Mouse (Mus musculus) gastrocnemius, adult 2 months (tissue): ENCODE data around the gene Greb1. TPM values are rescaled to one million over a fixed set of nuclear protein-coding genes. Genes with fewer than 3 reads are reported as not detected.

Source experiments
- DNase-seq: peaks from one replicate; pipeline ENCODE4 v3.0.0; 2022
- H3K27ac ChIP-seq: fragments of 200-600 bp; 2 replicates; pipeline ENCODE4 v1.8.1; 2022; ENCODE audit warnings: mild to moderate bottlenecking
- H3K4me3 ChIP-seq: fragments of 200-600 bp; 2 replicates; pipeline ENCODE4 v1.8.1; 2022; ENCODE audit warnings: mild to moderate bottlenecking, moderate library complexity
- CTCF ChIP-seq: fragments of 200-600 bp; IDR thresholded peaks from 2 replicates; pipeline ENCODE4 v1.8.1; 2022; ENCODE audit warnings: antibody characterized with exemption, mild to moderate bottlenecking, moderate library complexity
- intact Hi-C: fragments of 180-260 bp; cut with DNase I; formaldehyde crosslinking; loops from one replicate; pipeline ENCODE4 v1.15.1; 2025
- total RNA-seq, 2 experiments: library from RNA; stranded (reverse); gene quantifications; 2 replicates each; pipeline ENCODE4 v1.2.3; 2021

The Greb1 gene
- total RNA-seq, 2 experiments from 2014 or later = 0.38 to 2.3 TPM

DNA sequence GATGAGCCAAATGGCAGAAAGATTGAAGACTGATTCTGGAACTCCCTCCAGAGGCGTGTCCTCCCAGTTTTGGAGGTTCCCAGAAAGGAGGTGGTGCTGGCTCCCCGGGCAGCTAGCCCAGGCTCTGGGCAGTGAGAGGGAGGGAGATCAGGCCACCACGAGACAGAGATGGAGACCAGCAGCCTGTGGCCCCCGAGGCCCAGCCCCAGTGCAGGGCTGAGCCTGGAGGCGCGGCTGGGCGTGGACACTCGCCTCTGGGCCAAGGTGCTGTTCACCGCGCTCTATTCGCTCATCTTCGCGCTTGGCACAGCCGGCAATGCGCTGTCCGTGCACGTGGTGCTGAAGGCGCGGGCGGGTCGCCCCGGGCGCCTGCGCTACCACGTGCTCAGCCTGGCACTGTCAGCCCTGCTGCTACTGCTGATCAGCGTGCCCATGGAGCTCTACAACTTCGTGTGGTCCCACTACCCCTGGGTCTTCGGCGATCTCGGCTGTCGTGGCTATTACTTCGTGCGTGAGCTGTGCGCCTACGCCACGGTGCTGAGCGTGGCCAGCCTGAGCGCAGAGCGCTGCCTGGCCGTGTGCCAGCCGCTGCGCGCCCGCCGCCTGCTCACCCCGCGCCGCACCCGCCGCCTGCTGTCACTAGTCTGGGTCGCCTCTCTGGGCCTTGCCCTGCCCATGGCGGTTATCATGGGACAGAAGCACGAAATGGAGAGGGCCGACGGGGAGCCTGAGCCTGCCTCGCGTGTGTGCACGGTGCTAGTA lies 147.2 kb downstream of the Greb1 start, which contains the start of gene Ntsr2:
Gene Ntsr2 (plus strand): TSS at position 51 of the 762 bp plus-strand sequence.
- no peak; the same call in 1 of the 2 replicates for TF ChIP-seq CTCF
- intact Hi-C loops = loop anchor here (5.0 kb wide), 1 partner anchor 91 kb away; no protein-coding TSS in a partner anchor
- DNase-seq = peak; percentile 92
- Histone ChIP-seq H3K27ac (peak within 1 kb of the TSS; percentile 80), H3K4me3 (peak within 1 kb of the TSS; percentile 68)

DNA sequence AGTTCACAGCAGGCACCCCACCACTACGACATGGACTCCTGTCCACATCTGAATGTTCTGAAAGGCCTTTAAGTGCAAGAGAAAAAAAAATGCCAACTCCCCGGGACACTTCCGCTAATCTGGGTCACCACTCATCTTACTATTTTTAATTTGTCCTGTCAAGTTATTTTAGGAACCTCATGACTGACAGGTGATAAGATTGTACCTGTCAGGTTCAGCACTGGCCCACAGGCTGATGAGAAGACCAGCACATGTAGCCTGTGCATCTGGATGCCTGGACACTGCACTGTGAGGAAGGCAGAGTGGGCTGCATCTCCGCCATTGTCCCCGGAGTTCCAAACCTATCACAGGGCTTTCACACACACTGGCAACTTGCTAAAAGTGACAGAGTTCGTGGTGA lies 150.9 kb downstream of the Greb1 start:
- H3K27ac ChIP-seq = peak overlapping the region; percentile 91
- intact Hi-C loops = loop anchor here (5.0 kb wide), 1 partner anchor 88 kb away; no protein-coding TSS in a partner anchor
- no peak for TF ChIP-seq CTCF
- DNase-seq = no peak
- H3K4me3 ChIP-seq = peak overlapping the region; percentile 43; the same call in 1 of the 2 replicates

DNA sequence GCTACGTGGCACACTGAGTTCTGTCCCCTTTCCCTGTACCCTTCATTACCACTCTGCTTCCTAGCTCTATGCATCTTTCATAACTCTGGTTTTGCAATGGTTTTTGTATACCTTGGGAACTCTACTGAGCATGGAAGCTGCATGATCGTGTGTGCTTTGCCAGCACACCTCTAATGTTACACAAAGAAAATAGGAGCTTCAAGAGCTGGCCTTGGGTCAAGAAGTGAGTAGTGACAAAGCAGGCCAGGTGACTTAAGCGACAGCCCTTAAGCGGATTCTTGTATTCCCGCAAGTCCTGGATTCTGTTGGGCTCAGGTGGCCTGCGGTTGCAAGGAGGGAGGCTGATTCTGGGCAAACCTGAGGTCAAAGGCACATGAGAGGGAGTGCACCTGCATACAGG lies 152.4 kb downstream of the Greb1 start:
- Histone ChIP-seq H3K4me3 (no peak overlapping the region), H3K27ac (peak overlapping the region; percentile 91)
- no peak for TF ChIP-seq CTCF
- intact Hi-C loops = no loop called here
- no peak for DNase-seq

DNA sequence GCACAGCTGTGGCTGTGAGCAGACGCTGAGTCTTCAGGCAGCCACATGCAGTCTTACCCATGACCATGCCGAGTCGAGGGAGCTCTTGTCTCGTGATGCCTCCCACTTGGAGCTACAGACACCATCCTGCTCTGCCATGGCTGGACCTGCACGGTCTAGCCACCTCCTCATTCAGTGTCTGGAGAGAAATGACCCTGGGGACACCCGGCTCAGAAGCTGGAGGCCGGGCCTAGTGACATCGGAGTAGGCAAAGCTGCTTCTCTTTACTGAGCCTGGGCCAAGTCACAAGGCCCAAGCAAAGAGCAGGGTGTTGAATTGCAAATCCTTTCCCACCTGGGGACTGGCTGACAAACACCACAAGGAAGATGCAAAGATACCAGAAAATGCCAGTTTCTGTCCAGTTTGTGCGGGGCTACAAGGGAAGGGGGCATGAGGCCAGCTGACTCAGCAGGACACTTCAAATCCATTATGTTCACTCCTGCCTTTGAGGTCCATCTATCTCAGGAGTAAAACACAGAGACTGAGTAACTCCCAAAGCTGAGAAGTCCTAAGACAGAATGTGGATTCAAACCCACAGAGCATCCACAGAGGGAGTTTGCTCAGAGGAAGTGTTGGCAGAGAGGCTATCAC lies 153.8 kb downstream of the Greb1 start:
- intact Hi-C loops = no loop called here
- Histone ChIP-seq H3K27ac (peak overlapping the region; percentile 90), H3K4me3 (peak overlapping the region; percentile 80)
- peak; percentile 87 for DNase-seq
- no peak for TF ChIP-seq CTCF

DNA sequence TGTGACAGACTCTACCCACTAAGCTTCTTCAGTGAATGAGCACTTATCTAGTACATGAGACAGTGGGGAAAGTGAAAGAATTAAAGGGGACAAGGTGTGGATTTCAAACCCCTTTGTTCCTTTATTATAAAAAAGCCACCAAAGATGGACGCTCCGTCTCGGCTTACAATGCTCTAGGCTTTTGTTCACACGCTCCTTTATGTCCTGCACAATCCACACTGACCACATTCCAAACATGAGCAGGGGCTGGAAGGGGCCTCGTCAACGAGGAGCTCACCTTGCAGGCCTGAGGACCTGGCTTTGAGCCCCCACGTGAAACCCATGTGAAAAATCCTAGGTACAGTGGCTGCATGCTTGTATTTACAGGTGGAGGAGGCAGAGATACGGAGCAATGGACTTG lies 156.0 kb downstream of the Greb1 start:
- Histone ChIP-seq H3K27ac (peak overlapping the region; percentile 90), H3K4me3 (peak overlapping the region; percentile 80)
- TF ChIP-seq CTCF = no peak
- DNase-seq = peak; percentile 31
- intact Hi-C loops = no loop called here

DNA sequence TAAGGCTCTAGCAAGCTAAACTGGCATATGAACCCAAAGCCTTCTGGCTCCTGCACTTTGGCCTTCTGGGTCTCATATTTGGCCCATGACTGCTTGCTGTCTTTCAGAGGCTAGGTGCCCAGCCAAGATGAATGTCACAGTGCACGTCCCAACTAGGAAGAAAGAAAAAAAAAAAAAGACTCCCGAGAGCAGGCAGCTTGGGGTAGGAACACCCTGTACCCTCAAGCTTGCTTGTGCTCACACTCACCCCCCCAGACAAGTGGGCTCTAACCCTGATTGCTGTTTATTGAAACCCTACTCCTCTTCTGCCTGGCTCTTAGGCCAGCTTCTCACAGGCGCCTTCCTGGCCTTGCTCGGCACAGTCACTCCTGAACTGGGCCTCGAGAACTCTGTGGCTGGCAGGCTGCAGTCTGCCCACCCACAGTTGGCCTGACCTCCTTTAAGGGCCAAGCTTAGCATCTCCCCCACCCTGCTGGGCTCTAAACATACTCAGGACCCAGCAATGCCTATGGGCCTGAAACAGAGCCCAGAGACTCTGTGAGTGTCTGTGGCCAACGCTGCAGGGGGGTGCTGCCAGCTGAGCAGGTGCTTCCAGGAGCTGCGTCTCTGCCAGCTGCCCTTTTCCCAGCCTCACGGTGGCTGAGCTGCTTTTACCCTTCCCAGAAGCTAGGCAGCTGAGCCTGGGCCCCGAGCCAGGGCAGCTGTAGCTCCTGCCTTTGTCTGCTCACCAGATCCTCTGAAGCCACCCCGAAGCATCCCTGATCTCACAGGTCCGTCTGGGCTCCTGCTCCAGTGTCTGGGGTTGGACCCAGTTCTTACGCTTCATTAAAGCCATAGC lies 157.0 kb downstream of the Greb1 start:
- peak; percentile 95 for DNase-seq
- no peak for TF ChIP-seq CTCF
- intact Hi-C loops = no loop called here
- Histone ChIP-seq H3K4me3 (peak overlapping the region; percentile 80), H3K27ac (peak overlapping the region; percentile 90)

DNA sequence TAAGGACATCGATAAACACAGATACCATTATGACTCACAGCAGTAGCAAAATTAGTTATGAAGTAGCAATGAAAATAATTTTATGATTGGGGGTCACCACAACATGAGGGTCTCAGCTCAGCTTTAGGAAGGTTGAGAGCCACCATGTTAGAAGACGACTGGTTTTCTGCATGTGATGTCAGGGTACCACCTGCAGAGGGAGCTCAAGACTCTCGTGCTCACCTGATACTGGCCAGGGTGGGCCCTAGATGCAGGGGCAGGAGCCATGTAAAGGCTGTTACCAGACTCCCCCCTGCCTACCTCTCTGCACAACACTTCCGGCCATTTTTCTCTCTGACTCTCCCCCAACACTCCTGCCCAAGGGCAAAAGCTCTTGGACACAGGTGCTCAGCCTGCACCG lies 158.7 kb downstream of the Greb1 start:
- H3K4me3 ChIP-seq = peak overlapping the region; percentile 62
- H3K27ac ChIP-seq = peak overlapping the region; percentile 90
- intact Hi-C loops = no loop called here
- peak; percentile 68 for TF ChIP-seq CTCF
- DNase-seq = peak; percentile 66

DNA sequence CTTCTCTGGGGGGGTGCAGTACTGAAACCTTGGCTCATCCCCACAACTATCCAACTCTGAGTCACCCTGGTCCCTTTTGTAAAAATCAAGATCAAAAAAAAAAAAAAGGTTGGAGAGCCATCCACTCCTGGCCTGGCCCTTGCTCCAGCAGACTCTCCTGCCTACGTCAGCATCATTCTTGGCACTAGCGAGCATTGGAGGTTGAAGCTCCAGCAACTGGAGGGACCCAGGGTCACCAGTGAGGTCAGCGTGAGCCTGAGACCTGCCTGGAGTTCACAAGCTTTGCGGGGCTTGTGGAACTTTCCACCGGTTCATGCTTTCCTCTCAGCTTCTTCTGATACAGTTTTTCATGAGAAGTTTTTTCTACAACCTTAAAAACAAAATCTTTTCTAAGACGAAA lies 160.6 kb downstream of the Greb1 start:
- peak; percentile 88 for DNase-seq
- intact Hi-C loops = no loop called here
- TF ChIP-seq CTCF = no peak

DNA sequence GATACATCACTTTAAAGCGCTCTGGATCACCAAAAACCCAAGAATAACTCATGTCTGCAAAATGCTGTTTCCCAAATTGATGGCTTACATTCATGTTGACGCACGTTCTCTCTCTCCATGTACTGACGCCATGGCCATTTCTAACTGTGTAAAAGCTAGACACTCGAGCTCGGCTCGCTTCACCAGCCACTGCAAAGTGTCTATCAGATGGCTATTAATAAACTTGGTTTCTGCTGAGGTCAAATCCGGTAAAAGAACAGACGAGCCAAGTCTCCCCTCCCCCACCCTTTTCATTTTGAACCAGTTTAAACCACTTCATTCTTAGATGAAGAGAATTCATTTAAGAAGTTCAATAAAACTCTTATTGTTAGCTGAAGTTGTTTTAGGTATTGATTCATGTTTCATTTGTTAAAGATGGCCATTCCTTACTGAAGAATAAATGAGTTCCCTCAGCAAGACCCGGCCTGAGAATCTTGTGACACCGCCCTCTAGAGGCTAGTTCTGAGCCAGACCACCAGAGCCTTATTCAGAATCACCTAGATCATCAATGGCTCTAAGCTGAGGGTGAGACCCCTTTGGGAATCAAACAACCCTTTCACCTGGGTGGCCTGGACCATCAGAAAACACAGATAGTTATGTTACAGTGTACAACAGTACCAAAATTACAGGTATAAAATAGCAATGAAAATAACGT lies 161.5 kb downstream of the Greb1 start:
- intact Hi-C loops = no loop called here
- peak; percentile 63 for TF ChIP-seq CTCF
- Histone ChIP-seq H3K27ac (peak overlapping the region; percentile 90), H3K4me3 (peak overlapping the region; percentile 51)
- DNase-seq = peak; percentile 68

More for the DNA sequence above, 160.6 kb downstream of the Greb1 start:
- H3K27ac ChIP-seq = peak overlapping the region; percentile 90
- peak overlapping the region; percentile 47 for H3K4me3 ChIP-seq

DNA sequence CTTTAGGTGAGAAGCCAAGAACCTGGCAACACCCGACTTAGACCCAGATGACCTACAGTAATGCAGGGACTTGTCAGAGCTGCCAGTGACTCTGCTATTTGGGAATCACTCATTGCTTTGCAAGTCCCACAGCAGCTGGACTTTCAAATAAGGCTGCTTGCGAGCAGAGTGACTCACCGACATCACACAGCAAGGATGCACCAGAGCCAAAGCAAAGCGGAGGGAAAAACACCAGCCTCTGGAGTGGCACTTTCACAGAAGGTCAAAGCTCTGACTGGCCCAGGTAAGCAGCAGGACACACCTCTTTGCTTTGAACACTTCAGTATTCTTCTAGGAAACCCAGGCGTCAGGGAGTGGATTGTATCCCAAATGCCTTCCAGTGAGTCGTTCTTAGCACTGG lies 164.9 kb downstream of the Greb1 start:
- Histone ChIP-seq H3K27ac (peak overlapping the region; percentile 79), H3K4me3 (peak overlapping the region; percentile 47)
- intact Hi-C loops = no loop called here
- no peak for TF ChIP-seq CTCF
- DNase-seq = peak; percentile 16

DNA sequence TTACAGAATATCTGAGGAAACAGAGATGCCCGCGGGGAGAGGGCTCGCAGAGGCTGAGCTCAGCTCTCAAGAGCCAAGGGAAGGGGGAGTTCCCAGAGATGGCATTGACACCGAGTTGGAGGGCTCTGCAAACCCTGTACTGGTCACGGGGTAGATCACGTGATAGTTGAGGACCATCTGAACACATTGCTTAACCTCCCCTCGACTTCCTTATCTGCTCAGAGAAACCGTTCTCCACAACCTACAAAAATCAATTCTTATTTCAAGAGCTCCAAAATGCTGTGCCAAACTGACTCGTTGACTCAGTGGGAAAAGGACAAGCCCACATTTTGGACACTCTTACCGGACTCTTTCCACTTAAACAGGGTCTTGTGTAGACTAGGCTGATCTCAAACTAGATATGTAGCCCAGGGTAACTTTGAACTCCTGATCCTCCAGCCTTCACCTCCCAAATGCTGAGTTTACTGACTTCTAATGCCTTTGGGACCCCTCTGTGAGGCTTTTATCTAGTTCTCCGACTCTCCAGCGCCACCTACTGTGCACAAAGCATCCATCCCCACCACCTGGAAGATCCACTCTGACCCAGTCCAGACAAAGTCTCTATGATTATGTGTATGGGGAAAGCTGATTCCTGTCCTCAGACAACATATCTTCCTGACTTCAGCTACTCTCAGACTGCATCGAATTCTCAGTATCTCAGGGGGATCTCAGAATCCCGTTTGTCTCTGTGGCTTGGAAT lies 166.4 kb downstream of the Greb1 start:
- peak overlapping the region; percentile 33 for H3K4me3 ChIP-seq
- peak overlapping the region; percentile 79 for H3K27ac ChIP-seq
- TF ChIP-seq CTCF = peak; percentile 88
- intact Hi-C loops = loop anchor here (5.0 kb wide), 1 partner anchor 67 kb away; no protein-coding TSS in a partner anchor
- DNase-seq = peak; percentile 64
